Mouse (Mus musculus) mammary gland, adult 2 months (tissue): Measurements from ENCODE around the gene Gm21190. TPM values are rescaled to one million over a fixed set of nuclear protein-coding genes. Genes with fewer than 3 reads are reported as not detected.

Source experiments
- polyA plus RNA-seq: library from polyadenylated mRNA; depleted of rRNA; stranded (reverse); fragments of >200 nt; gene quantifications from 2 replicates; pipeline ENCODE4 v1.2.3, GENCODE M21; 2012; ENCODE audit warnings: low replicate concordance; rRNA removed

Gene Gm21190
- 0.13 and 0.40 TPM in 2 replicates for polyA plus RNA-seq

GRCm38 (mm10) chr5:15529122-15529521 lies at the start of gene Gm21190:
Gene Gm21190, minus strand, starts transcription at chr5:15529222.

GRCm38 (mm10) chr5:15577033-15577432 lies 48.0 kb upstream of the Gm21190 start, which contains the start of gene Gm21083:
Gene Gm21083, plus strand, starts transcription at chr5:15577333.

GRCm38 (mm10) chr5:15476423-15476822 lies 52.6 kb downstream of the Gm21190 start, which contains the start of gene Gm21149:
Gene Gm21149, minus strand, starts transcription at chr5:15476523.

Other genes with a start within 250 kb of the Gm21190 start
- 0.11 and 0.16 TPM in 2 replicates for gene Gm21149, start 52.7 kb downstream of the Gm21190 start, polyA plus RNA-seq
- gene Gm21083, start 48.1 kb upstream of the Gm21190 start, polyA plus RNA-seq: 0.19 TPM in 1 of 2 replicates, not detected in the other
- 0.10 and 0.17 TPM in 2 replicates for gene Speer4d, start 89.8 kb upstream of the Gm21190 start, polyA plus RNA-seq
- not detected in 2 replicates for gene 4930572O03Rik, start 127.8 kb upstream of the Gm21190 start, polyA plus RNA-seq
- gene Speer4c, start 185.0 kb upstream of the Gm21190 start, polyA plus RNA-seq: not detected in 2 replicates